Mouse (Mus musculus): Measurements from ENCODE around the gene Rad54l. TPM values are rescaled to one million over a fixed set of nuclear protein-coding genes. Genes with fewer than 3 reads are reported as not detected.

Rad54l gene
- total and polyA plus RNA-seq, 3 experiments: 3.4 to 56.1 (median 47.0) TPM

- Histone ChIP-seq H3K36me3 (replicated peaks) (peaks cover 63% of the 10 kb centered on the region), H3K27me3 (ENCODE audit: insufficient read depth, low read length) (no peaks in the 10 kb centered on the region), H3K4me3 (ENCODE audit: low read depth, low read length) (no peak overlapping the region), H3K4me1 (ENCODE audit: insufficient read depth, low read depth, low read length) (peaks cover 33% of the 10 kb centered on the region), H3K9me3 (replicated peaks) (no peaks in the 10 kb centered on the region)
- no peak for TF ChIP-seq TAL1 (conservative IDR thresholded peaks at IDR 0.05; ENCODE audit: low read depth, low read length)
- no peak for TF ChIP-seq GATA1 (IDR thresholded peaks at IDR 0.05; ENCODE audit: borderline replicate concordance, low read length)
- TF ChIP-seq CTCF (IDR thresholded peaks at IDR 0.05; ENCODE audit: low read depth, low read length): no peak
- no peak for TF ChIP-seq GATA2 (IDR thresholded peaks at IDR 0.05; ENCODE audit: borderline replicate concordance, low read depth, low read length)
- ATAC-seq (ENCODE audit: extremely low read depth, insufficient number of reproducible peaks, low FRiP score, poor library complexity, severe bottlenecking): no peak
- DNase-seq (ENCODE audit: low spot score): no peak
These were observed 29.2 kb upstream of the Rad54l start for GRCm38 (mm10) chr4:116152702-116153101.

- TF ChIP-seq POLR2AphosphoS5 (IDR thresholded peaks at IDR 0.05; ENCODE audit: insufficient replicate concordance, low read depth, low read length) (no peak), TAL1 (conservative IDR thresholded peaks at IDR 0.05; ENCODE audit: low read depth, low read length) (no peak), GATA2 (IDR thresholded peaks at IDR 0.05; ENCODE audit: borderline replicate concordance, low read depth, low read length) (no peak), GATA1 (IDR thresholded peaks at IDR 0.05; ENCODE audit: borderline replicate concordance, low read length) (no peak), CTCF (IDR thresholded peaks at IDR 0.05; ENCODE audit: low read depth, low read length) (no peak)
- H3K4me1 ChIP-seq (ENCODE audit: insufficient read depth, low read depth, low read length): peaks cover 33% of the 10 kb centered on the region
- no peak for DNase-seq (ENCODE audit: low spot score)
- H3K4me3 ChIP-seq (ENCODE audit: low read depth, low read length): peak within 1 kb of the TSS; percentile 85
- H3K9me3 ChIP-seq (replicated peaks): peaks cover 5% of the 10 kb centered on the region
- H3K36me3 ChIP-seq (replicated peaks): peaks cover 50% of the 10 kb centered on the region
- ATAC-seq (ENCODE audit: extremely low read depth, insufficient number of reproducible peaks, low FRiP score, poor library complexity, severe bottlenecking): no peak
- H3K27me3 ChIP-seq (ENCODE audit: insufficient read depth, low read length): no peaks in the 10 kb centered on the region
These were observed 27.7 kb upstream of the Rad54l start, which contains the start of gene Lurap1 for GRCm38 (mm10) chr4:116151238-116151637. Gene Lurap1, minus strand, starts transcription at chr4:116151338.

GRCm38 (mm10) chr4:116150862-116151221 lies 27.4 kb upstream of the Rad54l start:
- H3K4me3 ChIP-seq (ENCODE audit: low read depth, low read length): peak overlapping the region; percentile 85
- H3K27me3 ChIP-seq (ENCODE audit: insufficient read depth, low read length): no peaks in the 10 kb centered on the region
- TF ChIP-seq POLR2AphosphoS5 (IDR thresholded peaks at IDR 0.05; ENCODE audit: insufficient replicate concordance, low read depth, low read length): no peak
- TF ChIP-seq GATA2 (IDR thresholded peaks at IDR 0.05; ENCODE audit: borderline replicate concordance, low read depth, low read length): no peak
- no peak for TF ChIP-seq CTCF (IDR thresholded peaks at IDR 0.05; ENCODE audit: low read depth, low read length)
- no peak for TF ChIP-seq TAL1 (conservative IDR thresholded peaks at IDR 0.05; ENCODE audit: low read depth, low read length)
- TF ChIP-seq GATA1 (IDR thresholded peaks at IDR 0.05; ENCODE audit: borderline replicate concordance, low read length): no peak
- peaks cover 5% of the 10 kb centered on the region for H3K9me3 ChIP-seq (replicated peaks)
- ATAC-seq (ENCODE audit: extremely low read depth, insufficient number of reproducible peaks, low FRiP score, poor library complexity, severe bottlenecking) (no peak), DNase-seq (ENCODE audit: low spot score) (no peak)
- H3K36me3 ChIP-seq (replicated peaks): peaks cover 46% of the 10 kb centered on the region
- H3K4me1 ChIP-seq (ENCODE audit: insufficient read depth, low read depth, low read length): peaks cover 33% of the 10 kb centered on the region

GRCm38 (mm10) chr4:116150156-116150861 lies 26.8 kb upstream of the Rad54l start:
- peaks cover 33% of the 10 kb centered on the region for H3K4me1 ChIP-seq (ENCODE audit: insufficient read depth, low read depth, low read length)
- H3K9me3 ChIP-seq (replicated peaks): peaks cover 5% of the 10 kb centered on the region
- no peaks in the 10 kb centered on the region for H3K27me3 ChIP-seq (ENCODE audit: insufficient read depth, low read length)
- peak overlapping the region; percentile 85 for H3K4me3 ChIP-seq (ENCODE audit: low read depth, low read length)
- ATAC-seq (ENCODE audit: extremely low read depth, insufficient number of reproducible peaks, low FRiP score, poor library complexity, severe bottlenecking) (no peak), DNase-seq (ENCODE audit: low spot score) (peak; percentile 89)
- TF ChIP-seq CTCF (IDR thresholded peaks at IDR 0.05; ENCODE audit: low read depth, low read length) (no peak), POLR2AphosphoS5 (IDR thresholded peaks at IDR 0.05; ENCODE audit: insufficient replicate concordance, low read depth, low read length) (no peak), GATA1 (IDR thresholded peaks at IDR 0.05; ENCODE audit: borderline replicate concordance, low read length) (no peak), GATA2 (IDR thresholded peaks at IDR 0.05; ENCODE audit: borderline replicate concordance, low read depth, low read length) (no peak), TAL1 (conservative IDR thresholded peaks at IDR 0.05; ENCODE audit: low read depth, low read length) (no peak)
- H3K36me3 ChIP-seq (replicated peaks): peaks cover 41% of the 10 kb centered on the region

GRCm38 (mm10) chr4:116149812-116150155 lies 26.3 kb upstream of the Rad54l start:
- no peak; the same call in 1 of the 2 replicates for ATAC-seq (ENCODE audit: extremely low read depth, insufficient number of reproducible peaks, low FRiP score, poor library complexity, severe bottlenecking)
- TF ChIP-seq CTCF (IDR thresholded peaks at IDR 0.05; ENCODE audit: low read depth, low read length): no peak
- no peak for TF ChIP-seq GATA1 (IDR thresholded peaks at IDR 0.05; ENCODE audit: borderline replicate concordance, low read length)
- no peak for TF ChIP-seq POLR2AphosphoS5 (IDR thresholded peaks at IDR 0.05; ENCODE audit: insufficient replicate concordance, low read depth, low read length)
- no peak for TF ChIP-seq GATA2 (IDR thresholded peaks at IDR 0.05; ENCODE audit: borderline replicate concordance, low read depth, low read length)
- TF ChIP-seq TAL1 (conservative IDR thresholded peaks at IDR 0.05; ENCODE audit: low read depth, low read length): no peak

GRCm38 (mm10) chr4:116143891-116144717 lies 20.6 kb upstream of the Rad54l start:
- TF ChIP-seq CTCF (IDR thresholded peaks at IDR 0.05; ENCODE audit: low read depth, low read length) (no peak), TAL1 (conservative IDR thresholded peaks at IDR 0.05; ENCODE audit: low read depth, low read length) (no peak), POLR2AphosphoS5 (IDR thresholded peaks at IDR 0.05; ENCODE audit: insufficient replicate concordance, low read depth, low read length) (no peak), GATA1 (IDR thresholded peaks at IDR 0.05; ENCODE audit: borderline replicate concordance, low read length) (no peak), GATA2 (IDR thresholded peaks at IDR 0.05; ENCODE audit: borderline replicate concordance, low read depth, low read length) (no peak)
- Histone ChIP-seq H3K36me3 (replicated peaks) (peaks cover 8% of the 10 kb centered on the region), H3K27me3 (ENCODE audit: insufficient read depth, low read length) (peaks cover 39% of the 10 kb centered on the region), H3K4me1 (ENCODE audit: insufficient read depth, low read depth, low read length) (peaks cover 24% of the 10 kb centered on the region), H3K4me3 (ENCODE audit: low read depth, low read length) (peak overlapping the region; percentile 72), H3K9me3 (replicated peaks) (peaks cover 5% of the 10 kb centered on the region)
- ATAC-seq (ENCODE audit: extremely low read depth, insufficient number of reproducible peaks, low FRiP score, poor library complexity, severe bottlenecking) (no peak), DNase-seq (ENCODE audit: low spot score) (peak; percentile 44)

More at GRCm38 (mm10) chr4:116149812-116150155, 26.3 kb upstream of the Rad54l start:
- no peak for DNase-seq (ENCODE audit: low spot score)
- peaks cover 36% of the 10 kb centered on the region for H3K36me3 ChIP-seq (replicated peaks)
- H3K4me3 ChIP-seq (ENCODE audit: low read depth, low read length): peak overlapping the region; percentile 85
- H3K27me3 ChIP-seq (ENCODE audit: insufficient read depth, low read length): peaks cover 3% of the 10 kb centered on the region
- peaks cover 5% of the 10 kb centered on the region for H3K9me3 ChIP-seq (replicated peaks)
- H3K4me1 ChIP-seq (ENCODE audit: insufficient read depth, low read depth, low read length): peaks cover 36% of the 10 kb centered on the region

Measured in G1E (cell line).